Mouse (Mus musculus) CH12.LX (cell line): ENCODE results near the gene Cmip. TPM values are rescaled to one million over a fixed set of nuclear protein-coding genes. Genes with fewer than 3 reads are reported as not detected.

Experiments used
- DNase-seq: peaks from one replicate; pipeline ENCODE4 v3.0.0-alpha.2; 2013; ENCODE audit errors: extremely low read depth
- H3K27ac ChIP-seq: 2 replicates; pipeline ENCODE4 v1.5.1; 2012; ENCODE audit warnings: low read depth, mild to moderate bottlenecking, control low read depth, moderate library complexity; ENCODE audit not compliant: insufficient read depth
- H3K27me3 ChIP-seq: replicated peaks from 2 replicates; pipeline ENCODE3; 2012; ENCODE audit warnings: inconsistent platforms
- H3K36me3 ChIP-seq, 2 experiments: replicated peaks in 1 of 2; 2 replicates each; pipeline versions ENCODE3 to v1.6.1; 2012; ENCODE audit warnings: inconsistent platforms in 1 of 2, low read length in 1 of 2, mild to moderate bottlenecking in 1 of 2, mixed read lengths in 1 of 2, moderate library complexity in 1 of 2; ENCODE audit not compliant: control insufficient read depth in 1 of 2, insufficient read depth in 1 of 2
- H3K4me1 ChIP-seq, 2 experiments: 2 replicates each; pipeline ENCODE4 v1.6.1; 2012; ENCODE audit warnings: inconsistent platforms in 1 of 2, moderate library complexity in 1 of 2; ENCODE audit not compliant: insufficient read depth in 2 of 2, control insufficient read depth in 1 of 2
- H3K4me2 ChIP-seq: 2 replicates; pipeline ENCODE4 v1.6.1; 2012; ENCODE audit warnings: low read depth, mild to moderate bottlenecking, control low read depth; ENCODE audit not compliant: poor library complexity, insufficient read depth, severe bottlenecking
- H3K4me3 ChIP-seq, 3 experiments: fragments of 150-350 bp in 1 of 3; sonication (generic) in 1 of 3; replicated peaks in 1 of 3; 2 replicates each; pipeline versions ENCODE3 to v1.5.1; 2011 to 2012; ENCODE audit warnings: low read depth in 2 of 3, low read length in 2 of 3, mild to moderate bottlenecking in 2 of 3, moderate library complexity in 2 of 3, control low read depth in 1 of 3, improper control_type of control experiment in 1 of 3, inconsistent platforms in 1 of 3, mixed read lengths in 1 of 3; ENCODE audit not compliant: poor library complexity in 1 of 3
- H3K79me2 ChIP-seq: replicated peaks from 2 replicates; pipeline ENCODE4 v1.6.1; 2012; ENCODE audit warnings: mild to moderate bottlenecking, moderate library complexity; ENCODE audit not compliant: control insufficient read depth, poor library complexity, insufficient read depth, severe bottlenecking; ENCODE audit errors: extremely low read depth
- H3K9ac ChIP-seq: 2 replicates; pipeline ENCODE4 v1.6.1; 2012; ENCODE audit warnings: low read depth, mild to moderate bottlenecking, control low read depth, moderate library complexity; ENCODE audit not compliant: insufficient read depth
- H3K9me3 ChIP-seq: replicated peaks from 2 replicates; pipeline ENCODE3; 2012; ENCODE audit warnings: low read length, inconsistent platforms, mixed read lengths
- CHD1 ChIP-seq: IDR thresholded peaks from 2 replicates; pipeline ENCODE4 v1.6.1; 2012; ENCODE audit warnings: low read depth, low read length, improper control_type of control experiment, inconsistent platforms
- CHD2 ChIP-seq: IDR thresholded peaks from 2 replicates; pipeline ENCODE4 v1.6.1; 2011; ENCODE audit warnings: low read length, improper control_type of control experiment
- EP300 ChIP-seq: IDR thresholded peaks from 2 replicates; pipeline ENCODE4 v1.6.1; 2011; ENCODE audit warnings: low read length, improper control_type of control experiment
- GABPA ChIP-seq: IDR thresholded peaks from 2 replicates; pipeline ENCODE4 v1.6.1; 2012; ENCODE audit warnings: low read depth, low read length, improper control_type of control experiment, inconsistent platforms; ENCODE audit not compliant: insufficient replicate concordance
- IRF4 ChIP-seq: IDR thresholded peaks from 2 replicates; pipeline ENCODE4 v1.6.1; 2014; ENCODE audit warnings: low read depth, mild to moderate bottlenecking, inconsistent platforms, low read length, improper control_type of control experiment
- JUN ChIP-seq: IDR thresholded peaks from 2 replicates; pipeline ENCODE4 v1.6.1; 2011; ENCODE audit warnings: low read depth, mild to moderate bottlenecking, low read length, improper control_type of control experiment, moderate library complexity; ENCODE audit not compliant: insufficient read depth
- KAT2A ChIP-seq: IDR thresholded peaks from 2 replicates; pipeline ENCODE4 v1.6.1; 2012; ENCODE audit warnings: low read length, improper control_type of control experiment, inconsistent platforms; ENCODE audit not compliant: insufficient replicate concordance
- MAX ChIP-seq: IDR thresholded peaks from 2 replicates; pipeline ENCODE4 v1.6.1; 2011; ENCODE audit warnings: low read length, improper control_type of control experiment
- MAZ ChIP-seq: IDR thresholded peaks from 2 replicates; pipeline ENCODE4 v1.6.1; 2012; ENCODE audit warnings: low read depth, mild to moderate bottlenecking, inconsistent platforms, low read length, improper control_type of control experiment, moderate library complexity
- MEF2A ChIP-seq: IDR thresholded peaks from 2 replicates; pipeline ENCODE4 v1.6.1; 2014; ENCODE audit warnings: low read depth, mild to moderate bottlenecking, inconsistent platforms, low read length, improper control_type of control experiment, borderline replicate concordance
- MXI1 ChIP-seq: IDR thresholded peaks from 2 replicates; pipeline ENCODE4 v1.6.1; 2011; ENCODE audit warnings: mild to moderate bottlenecking, low read depth, low read length, improper control_type of control experiment
- MYC ChIP-seq: IDR thresholded peaks from 2 replicates; pipeline ENCODE4 v1.6.1; 2011; ENCODE audit warnings: low read depth, mild to moderate bottlenecking, improper control_type of control experiment, low read length
- NRF1 ChIP-seq: IDR thresholded peaks from 2 replicates; pipeline ENCODE4 v1.6.1; 2014; ENCODE audit warnings: low read depth, mild to moderate bottlenecking, inconsistent platforms, low read length, improper control_type of control experiment, moderate library complexity
- PAX5 ChIP-seq: IDR thresholded peaks from 2 replicates; pipeline ENCODE4 v1.6.1; 2012; ENCODE audit warnings: low read length, inconsistent platforms, mixed read lengths
- SMC3 ChIP-seq: IDR thresholded peaks from 2 replicates; pipeline ENCODE4 v1.6.1; 2011; ENCODE audit warnings: low read depth, low read length, improper control_type of control experiment
- TCF12 ChIP-seq: IDR thresholded peaks from 2 replicates; pipeline ENCODE4 v1.6.1; 2014; ENCODE audit warnings: low read depth, mild to moderate bottlenecking, inconsistent platforms, low read length, improper control_type of control experiment
- UBTF ChIP-seq: IDR thresholded peaks from 2 replicates; pipeline ENCODE4 v1.6.1; 2012; ENCODE audit warnings: low read depth, mild to moderate bottlenecking, inconsistent platforms, low read length, improper control_type of control experiment, moderate library complexity
- ZC3H11A ChIP-seq: IDR thresholded peaks from 2 replicates; pipeline ENCODE4 v1.6.1; 2012; ENCODE audit warnings: low read depth, mild to moderate bottlenecking, inconsistent platforms, low read length, improper control_type of control experiment
- ZKSCAN1 ChIP-seq: IDR thresholded peaks from 2 replicates; pipeline ENCODE4 v1.6.1; 2012; ENCODE audit warnings: low read depth, inconsistent platforms, low read length, improper control_type of control experiment, borderline replicate concordance
- ZMIZ1 ChIP-seq: IDR thresholded peaks from 2 replicates; pipeline ENCODE4 v1.6.1; 2012; ENCODE audit warnings: low read depth, mild to moderate bottlenecking, inconsistent platforms, low read length, improper control_type of control experiment
- dilution Hi-C: fragments of 300-500 bp; cut with MboI; formaldehyde crosslinking; loops from 2 replicates; pipeline ENCODE4 v1.14.3; 2020; ENCODE audit warnings: low sequenced_read_pairs; ENCODE audit not compliant: extremely low pct_unique_long_range_greater_than_20kb, extremely low pct_ligation_motif_present
- in situ Hi-C: fragments of 300-500 bp; cut with MboI; formaldehyde crosslinking; loops from 3 replicates; pipeline ENCODE4 v1.14.3; 2019; ENCODE audit warnings: low sequenced_read_pairs, low pct_ligation_motif_present, low pct_unique_long_range_greater_than_20kb, mixed read lengths
- polyA plus RNA-seq: library from polyadenylated mRNA; unstranded; fragments of >175 nt; gene quantifications from 2 replicates; pipeline ENCODE4 v1.2.1, GENCODE M21; 2012; ENCODE audit warnings: low read depth; ENCODE audit not compliant: insufficient read length
- total RNA-seq, 2 experiments: library from RNA; depleted of rRNA; stranded (reverse); fragments of 300-350 nt in 1 of 2; fragments of >200 nt in 1 of 2; gene quantifications; 2 replicates each; pipeline ENCODE4 v1.2.3; 2012 to 2014

Gene Cmip
- total and polyA plus RNA-seq, 3 experiments: 5.2 to 39.0 (median 16.5) TPM

- peak; percentile 50 for TF ChIP-seq JUN
- no peak for TF ChIP-seq MEF2A
- no peak for TF ChIP-seq NRF1
Measured at GRCm38 (mm10) chr8:117209150-117209549, 47.7 kb upstream of the Cmip start (continued).

- no peak overlapping the region for H3K4me2 ChIP-seq
- peaks cover 2 to 34% of the 10 kb centered on the region in 2 experiments; a peak in 3 of 4 replicates for H3K4me1 ChIP-seq
- no peak overlapping the region for H3K9ac ChIP-seq
- peaks cover 0 to 25% of the 10 kb centered on the region in 2 experiments for H3K36me3 ChIP-seq
- no peaks in the 10 kb centered on the region for H3K9me3 ChIP-seq
- dilution Hi-C loops: no loop called here
- H3K27ac ChIP-seq: no peak overlapping the region
- H3K4me3 ChIP-seq: no peak overlapping the region
- DNase-seq: no peak
- H3K79me2 ChIP-seq: no peaks in the 10 kb centered on the region
- H3K27me3 ChIP-seq: no peaks in the 10 kb centered on the region
- TF ChIP-seq NRF1: no peak
- TF ChIP-seq ZMIZ1: no peak
- TF ChIP-seq UBTF: no peak
- TF ChIP-seq TCF12: no peak
- no peak for TF ChIP-seq MAX
- TF ChIP-seq ZC3H11A: no peak
- no peak for TF ChIP-seq ZKSCAN1
- TF ChIP-seq MYC: no peak
- TF ChIP-seq PAX5: no peak
- TF ChIP-seq KAT2A: no peak
- no peak for TF ChIP-seq MAZ
- TF ChIP-seq CHD1: no peak
- TF ChIP-seq CHD2: no peak
- TF ChIP-seq SMC3: no peak
- TF ChIP-seq MXI1: no peak
- TF ChIP-seq, all 38 proteins: peak for 0
- in situ Hi-C loops: no loop called here
Measured at GRCm38 (mm10) chr8:117212100-117212499, 44.8 kb upstream of the Cmip start.

GRCm38 (mm10) chr8:117217724-117218123, 39.1 kb upstream of the Cmip start:
- peaks cover 11 to 12% of the 10 kb centered on the region in 2 experiments for H3K4me1 ChIP-seq
- no peak overlapping the region for H3K27ac ChIP-seq
- in situ Hi-C loops: loop anchor here (5.0 kb wide), 1 partner anchor 355 kb away; no protein-coding TSS in a partner anchor
- no peaks in the 10 kb centered on the region for H3K9me3 ChIP-seq
- no peak overlapping the region for H3K4me2 ChIP-seq
- H3K4me3 ChIP-seq: no peak overlapping the region
- DNase-seq: peak; percentile 37
- H3K27me3 ChIP-seq: no peaks in the 10 kb centered on the region
- peak; percentile 59; the same call in 1 of the 2 replicates for TF ChIP-seq EP300
- no peak for TF ChIP-seq PAX5
- TF ChIP-seq MYC: no peak
- no peak for TF ChIP-seq GABPA
- peak; percentile 79 for TF ChIP-seq IRF4
- no peaks in the 10 kb centered on the region for H3K79me2 ChIP-seq
- H3K36me3 ChIP-seq: peaks cover 0 to 8% of the 10 kb centered on the region in 2 experiments
- H3K9ac ChIP-seq: no peak overlapping the region
- dilution Hi-C loops: no loop called here
